Mouse (Mus musculus): ENCODE results near the gene Pgpep1. TPM values are rescaled to one million over a fixed set of nuclear protein-coding genes. Genes with fewer than 3 reads are reported as not detected.

The Pgpep1 gene
- total RNA-seq, 2 experiments from 2014 or later: 15.5 to 17.5 TPM

GRCm38 (mm10) chr8:70687576-70687975 lies 27.4 kb upstream of the Pgpep1 start:
- Histone ChIP-seq H3K27ac (no peak overlapping the region), H3K4me3 (no peak overlapping the region)
- intact Hi-C loops (cut with DNase I): no loop called here
- TF ChIP-seq CTCF (IDR thresholded peaks at IDR 0.05): no peak
- no peak for DNase-seq (ENCODE audit: extremely low spot score in 1 of 2, low spot score in 2 of 2)

GRCm38 (mm10) chr8:70684291-70684690 lies 24.1 kb upstream of the Pgpep1 start:
- Histone ChIP-seq H3K27ac (peak overlapping the region; percentile 88), H3K4me3 (no peak overlapping the region)
- intact Hi-C loops (cut with DNase I): loop anchor here (2.0 kb wide), 1 partner anchor 15 kb away; the partner anchor contains the start of gene Jund
- no peak for TF ChIP-seq CTCF (IDR thresholded peaks at IDR 0.05)
- DNase-seq (ENCODE audit: extremely low spot score in 1 of 2, low spot score in 2 of 2): peak; percentile 84 to 85

GRCm38 (mm10) chr8:70682692-70683091 lies 22.5 kb upstream of the Pgpep1 start:
- intact Hi-C loops (cut with DNase I): no loop called here
- no peak overlapping the region for H3K4me3 ChIP-seq
- DNase-seq (ENCODE audit: extremely low spot score in 1 of 2, low spot score in 2 of 2): no peak
- no peak for TF ChIP-seq CTCF (IDR thresholded peaks at IDR 0.05)
- H3K27ac ChIP-seq: peak overlapping the region; percentile 88

GRCm38 (mm10) chr8:70682193-70682592 lies 22.0 kb upstream of the Pgpep1 start:
- intact Hi-C loops (cut with DNase I): no loop called here
- peak; percentile 55 to 76 for DNase-seq (ENCODE audit: extremely low spot score in 1 of 2, low spot score in 2 of 2)
- TF ChIP-seq CTCF (IDR thresholded peaks at IDR 0.05): no peak; the same call in 1 of the 2 replicates
- Histone ChIP-seq H3K4me3 (no peak overlapping the region), H3K27ac (peak overlapping the region; percentile 88)

GRCm38 (mm10) chr8:70681410-70681809 lies 21.2 kb upstream of the Pgpep1 start:
- Histone ChIP-seq H3K27ac (peak overlapping the region; percentile 88; the same call in 1 of the 2 replicates), H3K4me3 (no peak overlapping the region)
- intact Hi-C loops (cut with DNase I): no loop called here
- DNase-seq (ENCODE audit: extremely low spot score in 1 of 2, low spot score in 2 of 2): no peak
- no peak for TF ChIP-seq CTCF (IDR thresholded peaks at IDR 0.05)

- intact Hi-C loops (cut with DNase I): no loop called here
Observed at GRCm38 (mm10) chr8:70680039-70680438, 19.9 kb upstream of the Pgpep1 start.

GRCm38 (mm10) chr8:70679404-70679803 lies 19.2 kb upstream of the Pgpep1 start:
- no peak for DNase-seq (ENCODE audit: extremely low spot score in 1 of 2, low spot score in 2 of 2)
- Histone ChIP-seq H3K4me3 (no peak overlapping the region), H3K27ac (no peak overlapping the region)
- intact Hi-C loops (cut with DNase I): no loop called here
- TF ChIP-seq CTCF (IDR thresholded peaks at IDR 0.05): no peak

More at GRCm38 (mm10) chr8:70680039-70680438, 19.9 kb upstream of the Pgpep1 start:
- no peak for TF ChIP-seq CTCF (IDR thresholded peaks at IDR 0.05)
- Histone ChIP-seq H3K27ac (no peak overlapping the region), H3K4me3 (no peak overlapping the region)
- no peak for DNase-seq (ENCODE audit: extremely low spot score in 1 of 2, low spot score in 2 of 2)

- no peak for DNase-seq (ENCODE audit: extremely low spot score in 1 of 2, low spot score in 2 of 2)
- intact Hi-C loops (cut with DNase I): no loop called here
- Histone ChIP-seq H3K4me3 (no peak overlapping the region), H3K27ac (no peak overlapping the region)
- TF ChIP-seq CTCF (IDR thresholded peaks at IDR 0.05): no peak
Observed at GRCm38 (mm10) chr8:70678679-70679078, 18.5 kb upstream of the Pgpep1 start.

- intact Hi-C loops (cut with DNase I): no loop called here
- Histone ChIP-seq H3K4me3 (no peak overlapping the region), H3K27ac (no peak overlapping the region)
- no peak for TF ChIP-seq CTCF (IDR thresholded peaks at IDR 0.05)
- no peak for DNase-seq (ENCODE audit: extremely low spot score in 1 of 2, low spot score in 2 of 2)
Observed at GRCm38 (mm10) chr8:70677451-70678080, 17.4 kb upstream of the Pgpep1 start.

- intact Hi-C loops (cut with DNase I): no loop called here
- no peak overlapping the region for H3K4me3 ChIP-seq
- TF ChIP-seq CTCF (IDR thresholded peaks at IDR 0.05): no peak
- no peak for DNase-seq (ENCODE audit: extremely low spot score in 1 of 2, low spot score in 2 of 2)
- no peak overlapping the region for H3K27ac ChIP-seq
Observed at GRCm38 (mm10) chr8:70675336-70675735, 15.1 kb upstream of the Pgpep1 start.

GRCm38 (mm10) chr8:70674716-70675115 lies 14.5 kb upstream of the Pgpep1 start:
- no peak for DNase-seq (ENCODE audit: extremely low spot score in 1 of 2, low spot score in 2 of 2)
- intact Hi-C loops (cut with DNase I): no loop called here
- no peak overlapping the region for H3K4me3 ChIP-seq
- no peak for TF ChIP-seq CTCF (IDR thresholded peaks at IDR 0.05)
- H3K27ac ChIP-seq: peak overlapping the region; percentile 98; the same call in 1 of the 2 replicates

GRCm38 (mm10) chr8:70674109-70674508 lies 13.9 kb upstream of the Pgpep1 start:
- H3K4me3 ChIP-seq: peak overlapping the region; percentile 92
- no peak for TF ChIP-seq CTCF (IDR thresholded peaks at IDR 0.05)
- intact Hi-C loops (cut with DNase I): no loop called here
- DNase-seq (ENCODE audit: extremely low spot score in 1 of 2, low spot score in 2 of 2): no peak
- peak overlapping the region; percentile 98 for H3K27ac ChIP-seq

Data from left cerebral cortex, adult 2 months (tissue).